11 mouse cellular contexts compared by ENCODE assay signal in the genomic region with DNA sequence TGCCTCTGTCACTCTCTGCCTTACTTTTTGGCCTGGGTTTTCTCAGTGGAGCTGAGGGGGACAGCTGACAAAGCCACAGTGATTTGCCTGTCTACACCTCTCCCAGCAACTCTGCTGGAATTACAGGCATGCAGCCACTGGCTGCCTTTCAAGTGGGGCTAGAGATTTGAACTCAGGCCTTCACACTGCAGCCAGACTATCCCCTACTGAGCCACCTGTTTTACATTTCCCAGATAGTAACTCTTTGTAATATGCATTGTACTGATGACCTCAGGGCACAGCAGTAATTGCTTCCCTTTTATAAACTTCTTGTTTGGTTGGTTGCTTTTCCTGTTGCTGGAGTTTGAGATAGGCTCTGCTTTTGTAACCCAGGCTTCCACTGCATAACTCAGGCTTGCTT.
A peak's percentile ranks its signal among the peaks of the same experiment; 100 is the strongest.
DNase-seq lines count a peak whose midpoint lies in the region; ATAC-seq and TF ChIP-seq lines count a peak whose summit lies in the region.
"Had no signal": no experiment of that assay in that cellular context is flagged by ENCODE, and none has a peak within 500 bp of the region (broad histone marks: within the 10 kb centered on the region; RNA-seq: fewer than 3 reads in every experiment).

No protein-coding gene starts in this region.

- no peak for ATAC-seq in kidney, postnatal 0 days (replicated peaks; ENCODE audit: low FRiP score, low read depth)
- peak; percentile 16; the same call in 1 of the 2 replicates for ATAC-seq in forebrain, postnatal 0 days
- ATAC-seq in liver, postnatal 0 days = no peak

- TF ChIP-seq CTCF in kidney, postnatal 0 days (IDR thresholded peaks at IDR 0.05; ENCODE audit: low read depth) = no peak
- TF ChIP-seq CTCF in forebrain, postnatal 0 days (IDR thresholded peaks at IDR 0.05; ENCODE audit: low read depth) = no peak
- no peak for TF ChIP-seq CTCF in liver, postnatal 0 days (IDR thresholded peaks at IDR 0.05; ENCODE audit: low read depth)

- H3K4me2 ChIP-seq in kidney, postnatal 0 days (ENCODE audit: low read length) = no peak overlapping the region
- H3K4me2 ChIP-seq in forebrain, postnatal 0 days (ENCODE audit: low read depth) = no peak overlapping the region
- H3K4me2 ChIP-seq in liver, postnatal 0 days (ENCODE audit: low read depth, low read length) = no peak overlapping the region

- no peak overlapping the region for H3K9ac ChIP-seq in kidney, postnatal 0 days (ENCODE audit: low read depth, low read length)
- no peak overlapping the region for H3K9ac ChIP-seq in forebrain, postnatal 0 days
- H3K9ac ChIP-seq in liver, postnatal 0 days (replicated peaks) = no peak overlapping the region
- H3K9ac ChIP-seq: embryonic facial prominence, embryonic 15.5 days had no signal

- DNase-seq in kidney, postnatal 0 days (ENCODE audit: low spot score) = peak; percentile 4
- DNase-seq in kidney, adult 9 months = no peak
- DNase-seq in forebrain, postnatal 0 days = no peak
- DNase-seq in heart, postnatal 4 days = peak; percentile 75
- peak; percentile 18 for DNase-seq in mesoderm, embryonic 11.5 days (ENCODE audit: low read depth, low spot score)
- no peak for DNase-seq in liver, postnatal 0 days
- DNase-seq in layer of hippocampus, postnatal 36 days = no peak
- DNase-seq in thymus, postnatal 10 days (ENCODE audit: low spot score in 2 of 2) = no peak
- DNase-seq: adrenal gland, postnatal 36 days; kidney, postnatal 36 days had no signal

- H3K36me3 ChIP-seq in kidney, postnatal 0 days (ENCODE audit: insufficient read depth, low read length) = no peaks in the 10 kb centered on the region
- H3K36me3 ChIP-seq in forebrain, postnatal 0 days (ENCODE audit: insufficient read depth) = no peaks in the 10 kb centered on the region
- H3K36me3 ChIP-seq in liver, postnatal 0 days (replicated peaks; ENCODE audit: insufficient read depth, low read length) = no peaks in the 10 kb centered on the region
- H3K36me3 ChIP-seq: embryonic facial prominence, embryonic 15.5 days had no signal

- H3K27ac ChIP-seq in kidney, postnatal 0 days = no peak overlapping the region
- no peak overlapping the region for H3K27ac ChIP-seq in forebrain, postnatal 0 days (ENCODE audit: low read depth, low read length)
- H3K27ac ChIP-seq in liver, postnatal 0 days (ENCODE audit: low read depth) = no peak overlapping the region
- H3K27ac ChIP-seq: embryonic facial prominence, embryonic 15.5 days had no signal

- TF ChIP-seq EP300 in liver, postnatal 0 days (IDR thresholded peaks at IDR 0.05; ENCODE audit: low read depth) = no peak

- no peaks in the 10 kb centered on the region for H3K9me3 ChIP-seq in kidney, postnatal 0 days (replicated peaks; ENCODE audit: low read length)
- no peaks in the 10 kb centered on the region for H3K9me3 ChIP-seq in forebrain, postnatal 0 days (ENCODE audit: low read length)
- H3K9me3 ChIP-seq in liver, postnatal 0 days (ENCODE audit: low read length) = no peaks in the 10 kb centered on the region
- H3K9me3 ChIP-seq: embryonic facial prominence, embryonic 15.5 days had no signal

- H3K27me3 ChIP-seq in kidney, postnatal 0 days (ENCODE audit: insufficient read depth, low read length) = no peaks in the 10 kb centered on the region
- no peaks in the 10 kb centered on the region for H3K27me3 ChIP-seq in forebrain, postnatal 0 days (ENCODE audit: insufficient read depth, low read length)
- no peaks in the 10 kb centered on the region for H3K27me3 ChIP-seq in liver, postnatal 0 days (ENCODE audit: insufficient read depth, low read length)
- H3K27me3 ChIP-seq: embryonic facial prominence, embryonic 15.5 days had no signal

- no peaks in the 10 kb centered on the region for H3K4me1 ChIP-seq in kidney, postnatal 0 days (replicated peaks; ENCODE audit: insufficient read depth, low read length)
- no peaks in the 10 kb centered on the region for H3K4me1 ChIP-seq in forebrain, postnatal 0 days (ENCODE audit: insufficient read depth)
- H3K4me1 ChIP-seq in liver, postnatal 0 days (ENCODE audit: insufficient read depth) = no peaks in the 10 kb centered on the region

- H3K4me3 ChIP-seq in kidney, postnatal 0 days (replicated peaks; ENCODE audit: low read depth, low read length) = no peak overlapping the region
- no peak overlapping the region for H3K4me3 ChIP-seq in forebrain, postnatal 0 days (ENCODE audit: low read depth, low read length)
- H3K4me3 ChIP-seq in liver, postnatal 0 days (ENCODE audit: low read depth, low read length) = no peak overlapping the region
- H3K4me3 ChIP-seq: embryonic facial prominence, embryonic 15.5 days had no signal

Comparison
In these comparisons a context has a peak if more than half of its experiments do, and no peak if none do; other contexts are left out.
1. DNase-seq: peak in kidney, postnatal 0 days (single experiment), heart, postnatal 4 days (single experiment) and mesoderm, embryonic 11.5 days (single experiment); none in kidney, adult 9 months (single experiment), forebrain, postnatal 0 days (single experiment), liver, postnatal 0 days (single experiment), layer of hippocampus, postnatal 36 days (0 of 2) and thymus, postnatal 10 days (0 of 2).